Mouse (Mus musculus) thymus, postnatal 0 days (tissue): Measurements from ENCODE around the gene Nipsnap3a. TPM values are rescaled to one million over a fixed set of nuclear protein-coding genes. Genes with fewer than 3 reads are reported as not detected.

ENCODE experiments used
- DNase-seq: peaks from one replicate; pipeline ENCODE4 v3.0.0-alpha.2; 2015; ENCODE audit warnings: low spot score
- polyA plus RNA-seq: library from polyadenylated mRNA; unstranded; fragments of >200 nt; fragmentation: Nextera tagmentation; extraction: Ambion mirVana; gene quantifications from 2 replicates; pipeline ENCODE4 v1.2.1, GENCODE M21; 2015

Nipsnap3a gene
- polyA plus RNA-seq, 1 experiment from 2014 or later, result not detected

DNA sequence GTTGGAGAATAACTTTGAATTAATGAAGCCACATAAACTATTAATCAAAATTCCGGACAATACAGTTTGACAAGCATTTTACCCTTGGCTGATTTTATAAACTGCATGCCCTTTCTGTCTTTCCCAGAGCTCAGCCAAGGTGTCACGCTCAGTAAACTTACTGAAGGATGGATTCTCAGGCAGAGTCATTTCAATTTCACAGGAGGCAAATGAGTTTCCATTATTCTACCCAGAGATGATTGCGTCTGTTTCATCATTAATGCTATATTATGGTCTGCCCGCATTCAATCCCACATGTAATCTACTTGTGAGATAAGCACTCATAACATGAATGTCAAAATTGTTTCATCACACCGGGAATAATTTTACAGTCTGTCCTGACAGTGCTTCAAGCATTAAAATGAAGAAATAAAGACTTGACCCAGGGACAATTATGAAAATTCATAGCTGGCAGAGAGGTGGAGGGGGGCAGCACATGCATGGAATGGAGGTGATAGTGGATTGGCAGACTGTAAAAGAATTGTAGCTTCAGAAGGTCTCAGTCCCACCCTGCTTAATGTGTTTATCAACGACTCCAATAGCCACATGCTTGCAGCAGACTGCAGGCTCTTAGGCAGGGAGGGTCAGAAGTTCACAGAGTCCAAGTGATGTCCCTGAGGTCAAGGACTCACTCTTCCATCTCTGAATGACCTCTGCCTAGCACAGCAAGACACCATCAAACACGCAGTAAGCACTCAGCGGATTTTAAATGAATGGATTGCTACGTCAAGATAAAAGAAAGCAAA lies 57.4 kb downstream of the Nipsnap3a start:
- no peak for DNase-seq

Other genes starting within 250 kb of the Nipsnap3a start
- gene Olfr275, start 174.7 kb upstream of the Nipsnap3a start, polyA plus RNA-seq, result not detected in 2 replicates
- gene Olfr273, start 130.0 kb upstream of the Nipsnap3a start, polyA plus RNA-seq, result not detected in 2 replicates
- gene Olfr272, start 70.1 kb upstream of the Nipsnap3a start, polyA plus RNA-seq, result not detected in 2 replicates
- gene Olfr270, start 24.7 kb upstream of the Nipsnap3a start, polyA plus RNA-seq, result not detected in 2 replicates
- gene Nipsnap3b, start 22.6 kb downstream of the Nipsnap3a start, polyA plus RNA-seq, result 70.1 and 71.6 TPM in 2 replicates
- gene Abca1, start 170.6 kb downstream of the Nipsnap3a start, polyA plus RNA-seq, result 2.9 and 4.6 TPM in 2 replicates